Mouse (Mus musculus) myocyte (in vitro differentiated cells): ENCODE results near the gene Slc10a3.

Source experiments
- CEBPB ChIP-seq: IDR thresholded peaks from 2 replicates; pipeline ENCODE4 v1.6.1; 2011; ENCODE audit warnings: mild to moderate bottlenecking, moderate library complexity; ENCODE audit not compliant: poor library complexity, insufficient read depth, severe bottlenecking
- E2F4 ChIP-seq: IDR thresholded peaks from one replicate; pipeline ENCODE4 v1.6.1; 2011; ENCODE audit warnings: mild to moderate bottlenecking, control low read depth, moderate library complexity; ENCODE audit not compliant: insufficient read depth
- MAX ChIP-seq: IDR thresholded peaks from one replicate; pipeline ENCODE4 v1.6.1; 2011; ENCODE audit warnings: low read depth, mild to moderate bottlenecking, control low read depth
- MYOD1 ChIP-seq, 3 experiments: IDR thresholded peaks; one replicate each; pipeline ENCODE4 v1.6.1; 2011; ENCODE audit warnings: control low read depth in 2 of 3, low read depth in 2 of 3, mild to moderate bottlenecking in 2 of 3, moderate library complexity in 1 of 3; ENCODE audit not compliant: insufficient read length in 2 of 3, control insufficient read depth in 1 of 3
- MYOG ChIP-seq, 3 experiments: IDR thresholded peaks; one replicate each; pipeline ENCODE4 v1.6.1; 2011; ENCODE audit warnings: control low read depth in 2 of 3, low read depth in 2 of 3, mild to moderate bottlenecking in 2 of 3; ENCODE audit not compliant: insufficient read length in 2 of 3, control insufficient read depth in 1 of 3, insufficient read depth in 1 of 3
- POLR2A ChIP-seq: IDR thresholded peaks from one replicate; pipeline ENCODE4 v1.6.1; 2011; ENCODE audit warnings: low read depth, mild to moderate bottlenecking, control low read depth, moderate library complexity; ENCODE audit not compliant: insufficient read length
- POLR2AphosphoS2 ChIP-seq: IDR thresholded peaks from one replicate; pipeline ENCODE4 v1.6.1; 2011; ENCODE audit warnings: low read depth, control low read depth; ENCODE audit not compliant: insufficient read length
- REST ChIP-seq: IDR thresholded peaks from one replicate; pipeline ENCODE4 v1.6.1; 2011; ENCODE audit warnings: mild to moderate bottlenecking, control low read depth, moderate library complexity; ENCODE audit not compliant: insufficient read depth, insufficient read length
- SRF ChIP-seq: IDR thresholded peaks from one replicate; pipeline ENCODE4 v1.6.1; 2011; ENCODE audit warnings: low read depth; ENCODE audit not compliant: control insufficient read depth, insufficient read length
- TCF12 ChIP-seq: IDR thresholded peaks from one replicate; pipeline ENCODE4 v1.6.1; 2011; ENCODE audit warnings: mild to moderate bottlenecking, control low read depth; ENCODE audit not compliant: poor library complexity, insufficient read depth, severe bottlenecking
- TCF3 ChIP-seq: IDR thresholded peaks from one replicate; pipeline ENCODE4 v1.6.1; 2011; ENCODE audit warnings: low read depth, control low read depth; ENCODE audit not compliant: insufficient read length
- USF1 ChIP-seq: IDR thresholded peaks from one replicate; pipeline ENCODE4 v1.6.1; 2011; ENCODE audit warnings: low read depth, mild to moderate bottlenecking, control low read depth, moderate library complexity

- no peak for TF ChIP-seq MYOD1 (IDR thresholded peaks at IDR 0.05; ENCODE audit: control insufficient read depth in 1 of 3, insufficient read length in 2 of 3, low read depth in 2 of 3)
- no peak for TF ChIP-seq POLR2A
- no peak for TF ChIP-seq USF1
- no peak for TF ChIP-seq E2F4
- no peak for TF ChIP-seq POLR2AphosphoS2
- no peak for TF ChIP-seq MAX
- TF ChIP-seq REST = no peak
- no peak for TF ChIP-seq MYOG (IDR thresholded peaks at IDR 0.05; ENCODE audit: control insufficient read depth in 1 of 3, insufficient read depth in 1 of 3, insufficient read length in 2 of 3, low read depth in 2 of 3)
- TF ChIP-seq CEBPB = no peak
- no peak for TF ChIP-seq TCF12
- no peak for TF ChIP-seq TCF3
- TF ChIP-seq SRF = no peak
Observed at GRCm38 (mm10) chrX:74329215-74329671, 43.9 kb downstream of the Slc10a3 start.
